10 mouse cellular contexts compared by ENCODE assay signal in genomic region chr15:99440816-99441457, GRCm38 (mm10). TPM values are rescaled to one million over a fixed set of nuclear protein-coding genes. Genes with fewer than 3 reads are reported as not detected.
DNase-seq lines count a peak whose midpoint lies in the region; ATAC-seq and TF ChIP-seq lines count a peak whose summit lies in the region.
"Had no signal": no experiment of that assay in that cellular context is flagged by ENCODE, and none has a peak within 500 bp of the region (broad histone marks: within the 10 kb centered on the region; RNA-seq: fewer than 3 reads in every experiment).

No protein-coding gene starts in this region.

- no peak for DNase-seq in layer of hippocampus, adult 2 months (ENCODE audit: low spot score in 2 of 2)
- DNase-seq in layer of hippocampus, adult 18-20 months (ENCODE audit: low spot score in 2 of 2), result no peak
- DNase-seq in hindbrain, postnatal 0 days (ENCODE audit: low spot score), result peak; percentile 49
- DNase-seq in left cerebral cortex, adult 8-10 months (ENCODE audit: low spot score in 2 of 2), result no peak
- no peak for DNase-seq in cerebellum, adult 11 months
- no peak for DNase-seq in adrenal gland, postnatal 36 days
- DNase-seq: thymus, postnatal 4 days had no signal

- H3K27ac ChIP-seq in layer of hippocampus, adult 2 months, result peak overlapping the region; percentile 57
- H3K27ac ChIP-seq in forebrain, embryonic 13.5 days, result peak overlapping the region; percentile 83
- peak overlapping the region; percentile 80 for H3K27ac ChIP-seq in hindbrain, postnatal 0 days
- H3K27ac ChIP-seq in neural tube, embryonic 12.5 days, result peak overlapping the region; percentile 46

- H3K4me3 ChIP-seq in layer of hippocampus, adult 2 months, result no peak overlapping the region
- no peak overlapping the region for H3K4me3 ChIP-seq in forebrain, embryonic 13.5 days
- no peak overlapping the region for H3K4me3 ChIP-seq in hindbrain, postnatal 0 days (ENCODE audit: low read length)
- no peak overlapping the region for H3K4me3 ChIP-seq in neural tube, embryonic 12.5 days
- H3K4me3 ChIP-seq: erythroblast, embryonic 14.5 days had no signal

- no peak for TF ChIP-seq CTCF in layer of hippocampus, adult 2 months (conservative IDR thresholded peaks at IDR 0.05)
- no peak for TF ChIP-seq CTCF in hindbrain, postnatal 0 days (IDR thresholded peaks at IDR 0.05; ENCODE audit: low read depth)

- H3K36me3 ChIP-seq in forebrain, embryonic 13.5 days (ENCODE audit: poor library complexity, severe bottlenecking), result peaks cover 17% of the 10 kb centered on the region
- no peaks in the 10 kb centered on the region for H3K36me3 ChIP-seq in hindbrain, postnatal 0 days (ENCODE audit: insufficient read depth, low read length)
- peaks cover 7% of the 10 kb centered on the region; the same call in 1 of the 2 replicates for H3K36me3 ChIP-seq in neural tube, embryonic 12.5 days

- H3K4me2 ChIP-seq in forebrain, embryonic 13.5 days, result peak overlapping the region; percentile 4; the same call in 1 of the 2 replicates
- no peak overlapping the region for H3K4me2 ChIP-seq in hindbrain, postnatal 0 days (ENCODE audit: low read depth, low read length)
- H3K4me2 ChIP-seq in neural tube, embryonic 12.5 days (replicated peaks), result peak overlapping the region; percentile 9; the same call in 1 of the 2 replicates

- no peak overlapping the region for H3K9ac ChIP-seq in forebrain, embryonic 13.5 days
- 0 out of 2 replicates have a peak overlapping the region, but pooled peaks have one; percentile 13 for H3K9ac ChIP-seq in hindbrain, postnatal 0 days (replicated peaks; ENCODE audit: low read length)
- peak overlapping the region; percentile 40 for H3K9ac ChIP-seq in neural tube, embryonic 12.5 days

- peaks cover 29% of the 10 kb centered on the region for H3K4me1 ChIP-seq in forebrain, embryonic 13.5 days
- H3K4me1 ChIP-seq in hindbrain, postnatal 0 days (ENCODE audit: insufficient read depth, low read length), result peaks cover 14% of the 10 kb centered on the region
- H3K4me1 ChIP-seq in neural tube, embryonic 12.5 days, result peaks cover 42% of the 10 kb centered on the region

- peak; percentile 33 for ATAC-seq in forebrain, embryonic 13.5 days
- 0 out of 2 replicates have a peak, but pooled peaks have one; percentile 18 for ATAC-seq in hindbrain, postnatal 0 days
- no peak for ATAC-seq in neural tube, embryonic 12.5 days (ENCODE audit: low FRiP score, low read depth)

- H3K27me3 ChIP-seq in forebrain, embryonic 13.5 days, result no peaks in the 10 kb centered on the region
- no peaks in the 10 kb centered on the region for H3K27me3 ChIP-seq in hindbrain, postnatal 0 days (ENCODE audit: insufficient read depth, low read length)
- no peaks in the 10 kb centered on the region for H3K27me3 ChIP-seq in neural tube, embryonic 12.5 days (replicated peaks)

- WGBS in forebrain, embryonic 13.5 days, result 51% methylated on average over 8 of the region's 8 CpGs
- 34% methylated on average over 8 of the region's 8 CpGs for WGBS in hindbrain, postnatal 0 days
- 63% methylated on average over 8 of the region's 8 CpGs for WGBS in neural tube, embryonic 12.5 days

- no peaks in the 10 kb centered on the region for H3K9me3 ChIP-seq in forebrain, embryonic 13.5 days (replicated peaks)
- H3K9me3 ChIP-seq in hindbrain, postnatal 0 days (ENCODE audit: low read length), result no peaks in the 10 kb centered on the region
- no peaks in the 10 kb centered on the region for H3K9me3 ChIP-seq in neural tube, embryonic 12.5 days

RNA-seq across cellular contexts. Expression of gene Nckap5l, which starts 16.6 kb away (rescaled TPM):
- total RNA-seq in layer of hippocampus, adult 2 months (2021), result 10 to 100 TPM; 17.1 to 18.5 TPM
- 10 to 100 TPM; 15.8 to 16.5 TPM for total RNA-seq in layer of hippocampus, adult 18-20 months (2021)
- polyA plus RNA-seq in forebrain, embryonic 13.5 days (2015; fragmentation: Nextera tagmentation; extraction: Ambion mirVana), result 9.3 and 13.4 TPM in 2 replicates
- 19.5 and 23.4 TPM in 2 replicates for total RNA-seq in hindbrain, postnatal 0 days (2014; rRNA removed)
- polyA plus RNA-seq in hindbrain, postnatal 0 days (2015; fragmentation: Nextera tagmentation; extraction: Ambion mirVana), result 10.0 and 11.4 TPM in 2 replicates
- polyA plus RNA-seq in neural tube, embryonic 12.5 days (2016; fragmentation: Nextera tagmentation; extraction: Ambion mirVana), result 15.4 and 17.2 TPM in 2 replicates
- 10 to 100 TPM; 19.1 to 22.9 (median 19.5) TPM for total RNA-seq in left cerebral cortex, adult 8-10 months (2022)
- total RNA-seq in adrenal gland, postnatal 36 days (2021), result 10 to 100 TPM; 30.4 to 36.0 TPM

RNA-seq across cellular contexts. Expression of gene Bcdin3d, which starts 33.6 kb away (rescaled TPM):
- total RNA-seq in layer of hippocampus, adult 2 months (2021), result 1 to 10 TPM; 4.0 to 5.5 TPM
- 1 to 10 TPM; 5.0 TPM for total RNA-seq in layer of hippocampus, adult 18-20 months (2021)
- polyA plus RNA-seq in forebrain, embryonic 13.5 days (2015; fragmentation: Nextera tagmentation; extraction: Ambion mirVana), result 24.7 and 25.4 TPM in 2 replicates
- 10.1 and 13.7 TPM in 2 replicates for total RNA-seq in hindbrain, postnatal 0 days (2014; rRNA removed)
- 12.6 and 12.7 TPM in 2 replicates for polyA plus RNA-seq in hindbrain, postnatal 0 days (2015; fragmentation: Nextera tagmentation; extraction: Ambion mirVana)
- 17.0 and 17.4 TPM in 2 replicates for polyA plus RNA-seq in neural tube, embryonic 12.5 days (2016; fragmentation: Nextera tagmentation; extraction: Ambion mirVana)
- total RNA-seq in left cerebral cortex, adult 8-10 months (2022), result 1 to 10 TPM; 4.5 to 6.2 (median 6.2) TPM
- total RNA-seq in adrenal gland, postnatal 36 days (2021), result 1 to 10 TPM; 5.3 to 6.6 TPM

RNA-seq across cellular contexts. Expression of gene Tmbim6, which starts 48.3 kb away (rescaled TPM):
- 100 to 1,000 TPM; 341 to 355 TPM for total RNA-seq in layer of hippocampus, adult 2 months (2021)
- total RNA-seq in layer of hippocampus, adult 18-20 months (2021), result 100 to 1,000 TPM; 359 to 374 TPM
- polyA plus RNA-seq in forebrain, embryonic 13.5 days (2015; fragmentation: Nextera tagmentation; extraction: Ambion mirVana), result 227 and 249 TPM in 2 replicates
- total RNA-seq in hindbrain, postnatal 0 days (2014; rRNA removed), result 323 and 346 TPM in 2 replicates
- polyA plus RNA-seq in hindbrain, postnatal 0 days (2015; fragmentation: Nextera tagmentation; extraction: Ambion mirVana), result 355 and 374 TPM in 2 replicates
- polyA plus RNA-seq in neural tube, embryonic 12.5 days (2016; fragmentation: Nextera tagmentation; extraction: Ambion mirVana), result 245 and 247 TPM in 2 replicates
- 100 to 1,000 TPM; 336 to 365 (median 345) TPM for total RNA-seq in left cerebral cortex, adult 8-10 months (2022)
- total RNA-seq in adrenal gland, postnatal 36 days (2021), result 100 to 1,000 TPM; 506 to 839 TPM
